Mouse (Mus musculus) midbrain, embryonic 16.5 days (tissue): ENCODE data around the gene Sel1l3. TPM values are rescaled to one million over a fixed set of nuclear protein-coding genes. Genes with fewer than 3 reads are reported as not detected.

Source experiments
- ATAC-seq: fragments of 200-750 bp; cut with Nextera tagmentation; 2 replicates; pipeline ENCODE4 v1.8.0; 2017; ENCODE audit warnings: moderate TSS enrichment
- H3K27ac ChIP-seq: fragments of 300-500 bp; sonication (generic); 2 replicates; pipeline ENCODE4 v1.5.1; 2014; ENCODE audit warnings: mild to moderate bottlenecking, low read length, mixed read lengths
- H3K27me3 ChIP-seq: fragments of 300-500 bp; sonication (generic); 2 replicates; pipeline ENCODE4 v1.6.1; 2014; ENCODE audit warnings: low read depth, low read length, mixed read lengths; ENCODE audit not compliant: control insufficient read depth, insufficient read depth
- H3K36me3 ChIP-seq: fragments of 300-500 bp; sonication (generic); 2 replicates; pipeline ENCODE4 v1.6.1; 2014; ENCODE audit warnings: mild to moderate bottlenecking, low read length, moderate library complexity, mixed read lengths; ENCODE audit not compliant: control insufficient read depth, insufficient read depth
- H3K4me1 ChIP-seq: fragments of 300-500 bp; sonication (generic); 2 replicates; pipeline ENCODE4 v1.6.1; 2014; ENCODE audit warnings: mild to moderate bottlenecking, low read length, mixed read lengths; ENCODE audit not compliant: control insufficient read depth, insufficient read depth
- H3K4me2 ChIP-seq: fragments of 300-500 bp; sonication (generic); 2 replicates; pipeline ENCODE4 v1.6.1; 2014; ENCODE audit warnings: mild to moderate bottlenecking, low read length, mixed read lengths
- H3K4me3 ChIP-seq: fragments of 300-500 bp; sonication (generic); 2 replicates; pipeline ENCODE4 v1.5.1; 2014; ENCODE audit warnings: low read depth, mild to moderate bottlenecking, low read length, moderate library complexity, mixed read lengths
- H3K9ac ChIP-seq: fragments of 300-500 bp; sonication (generic); 2 replicates; pipeline ENCODE4 v1.6.1; 2014; ENCODE audit warnings: low read depth, low read length, mixed read lengths
- H3K9me3 ChIP-seq: fragments of 300-500 bp; sonication (generic); replicated peaks from 2 replicates; pipeline ENCODE4 v1.6.1; 2014; ENCODE audit warnings: mild to moderate bottlenecking, low read length, mixed read lengths; ENCODE audit not compliant: control insufficient read depth, poor library complexity, severe bottlenecking
- WGBS: fragments of 180-500 bp; shearing (Covaris S2); extraction: QIAGEN DNeasy Blood & Tissue Kit; methylation state at CpG from one replicate; pipeline ENCODE4 v1.1.7; 2014; 5-methylcytosine and 5-hydroxymethylcytosine counted together
- polyA plus RNA-seq: library from polyadenylated mRNA; unstranded; fragments of >200 nt; fragmentation: Nextera tagmentation; extraction: Ambion mirVana; gene quantifications from 2 replicates; pipeline ENCODE4 v1.2.1, GENCODE M21; 2015

The Sel1l3 gene
- polyA plus RNA-seq, 1 experiment from 2014 or later, result 7.3 TPM

- no peaks in the 10 kb centered on the region for H3K27me3 ChIP-seq
- ATAC-seq, result no peak
- WGBS, result 83% methylated on average over 4 of the region's 4 CpGs
- H3K4me1 ChIP-seq, result 0 out of 2 replicates have a peak, but pooled peaks cover 2% of the 10 kb centered on the region
- no peak overlapping the region for H3K4me3 ChIP-seq
- H3K9me3 ChIP-seq, result peaks cover 3% of the 10 kb centered on the region; the same call in 1 of the 2 replicates
- H3K4me2 ChIP-seq, result no peak overlapping the region
- 0 out of 2 replicates have a peak, but pooled peaks cover 4% of the 10 kb centered on the region for H3K36me3 ChIP-seq
- no peak overlapping the region for H3K9ac ChIP-seq
- H3K27ac ChIP-seq, result no peak overlapping the region
Measured at GRCm38 (mm10) chr5:53147418-53147817, 66.3 kb downstream of the Sel1l3 start.

- no peak overlapping the region for H3K4me3 ChIP-seq
- no peak overlapping the region for H3K4me2 ChIP-seq
- H3K9ac ChIP-seq, result no peak overlapping the region
- H3K27me3 ChIP-seq, result no peaks in the 10 kb centered on the region
- peaks cover 3% of the 10 kb centered on the region; the same call in 1 of the 2 replicates for H3K9me3 ChIP-seq
- 79% methylated on average over 4 of the region's 4 CpGs for WGBS
- ATAC-seq, result no peak
- 0 out of 2 replicates have a peak, but pooled peaks cover 2% of the 10 kb centered on the region for H3K4me1 ChIP-seq
- H3K36me3 ChIP-seq, result 0 out of 2 replicates have a peak, but pooled peaks cover 4% of the 10 kb centered on the region
- no peak overlapping the region for H3K27ac ChIP-seq
Measured at GRCm38 (mm10) chr5:53146684-53147061, 67.1 kb downstream of the Sel1l3 start.

GRCm38 (mm10) chr5:53146049-53146683, 67.6 kb downstream of the Sel1l3 start:
- WGBS, result 29% methylated on average over 10 of the region's 10 CpGs
- ATAC-seq, result 0 out of 2 replicates have a peak, but pooled peaks have one; percentile 32
- Histone ChIP-seq H3K4me3 (no peak overlapping the region), H3K27ac (no peak overlapping the region), H3K9me3 (peaks cover 3% of the 10 kb centered on the region; the same call in 1 of the 2 replicates), H3K4me2 (no peak overlapping the region), H3K9ac (no peak overlapping the region), H3K36me3 (0 out of 2 replicates have a peak, but pooled peaks cover 4% of the 10 kb centered on the region), H3K27me3 (no peaks in the 10 kb centered on the region), H3K4me1 (no peaks in the 10 kb centered on the region)

- Histone ChIP-seq H3K9ac (no peak overlapping the region), H3K4me2 (no peak overlapping the region), H3K4me3 (no peak overlapping the region), H3K4me1 (peaks cover 6% of the 10 kb centered on the region; the same call in 1 of the 2 replicates), H3K36me3 (0 out of 2 replicates have a peak, but pooled peaks cover 4% of the 10 kb centered on the region), H3K9me3 (peaks cover 3% of the 10 kb centered on the region; the same call in 1 of the 2 replicates), H3K27me3 (no peaks in the 10 kb centered on the region), H3K27ac (no peak overlapping the region)
- ATAC-seq, result no peak
- 84% methylated on average over 5 of the region's 5 CpGs for WGBS
Measured at GRCm38 (mm10) chr5:53142587-53142986, 71.1 kb downstream of the Sel1l3 start.

GRCm38 (mm10) chr5:53140158-53140927, 73.4 kb downstream of the Sel1l3 start:
- Histone ChIP-seq H3K27ac (no peak overlapping the region), H3K4me2 (no peak overlapping the region), H3K27me3 (no peaks in the 10 kb centered on the region), H3K4me3 (no peak overlapping the region), H3K9me3 (peaks cover 3% of the 10 kb centered on the region; the same call in 1 of the 2 replicates), H3K36me3 (0 out of 2 replicates have a peak, but pooled peaks cover 4% of the 10 kb centered on the region), H3K9ac (no peak overlapping the region), H3K4me1 (peaks cover 6% of the 10 kb centered on the region; the same call in 1 of the 2 replicates)
- WGBS, result 94% methylated on average over 8 of the region's 8 CpGs
- no peak for ATAC-seq

- Histone ChIP-seq H3K4me3 (no peak overlapping the region), H3K36me3 (0 out of 2 replicates have a peak, but pooled peaks cover 4% of the 10 kb centered on the region), H3K27ac (no peak overlapping the region), H3K4me1 (peaks cover 6% of the 10 kb centered on the region; the same call in 1 of the 2 replicates), H3K9ac (no peak overlapping the region), H3K9me3 (peaks cover under 1% of the 10 kb centered on the region; the same call in 1 of the 2 replicates), H3K4me2 (no peak overlapping the region), H3K27me3 (no peaks in the 10 kb centered on the region)
- 0 out of 2 replicates have a peak, but pooled peaks have one; percentile 14 for ATAC-seq
- WGBS, result 22% methylated on average over 11 of the region's 11 CpGs
Measured at GRCm38 (mm10) chr5:53139566-53139965, 74.2 kb downstream of the Sel1l3 start.

GRCm38 (mm10) chr5:53139140-53139539, 74.6 kb downstream of the Sel1l3 start:
- Histone ChIP-seq H3K9me3 (no peaks in the 10 kb centered on the region), H3K9ac (no peak overlapping the region), H3K4me3 (no peak overlapping the region), H3K4me1 (peaks cover 6% of the 10 kb centered on the region; the same call in 1 of the 2 replicates), H3K4me2 (no peak overlapping the region), H3K36me3 (0 out of 2 replicates have a peak, but pooled peaks cover 4% of the 10 kb centered on the region), H3K27me3 (no peaks in the 10 kb centered on the region), H3K27ac (no peak overlapping the region)
- WGBS, result 21% methylated on average over 4 of the region's 4 CpGs
- 0 out of 2 replicates have a peak, but pooled peaks have one; percentile 16 for ATAC-seq

- H3K27me3 ChIP-seq, result no peaks in the 10 kb centered on the region
- no peak overlapping the region for H3K4me3 ChIP-seq
- H3K4me2 ChIP-seq, result no peak overlapping the region
- no peak for ATAC-seq
- no peaks in the 10 kb centered on the region for H3K9me3 ChIP-seq
- no peaks in the 10 kb centered on the region for H3K36me3 ChIP-seq
- peaks cover 6% of the 10 kb centered on the region; the same call in 1 of the 2 replicates for H3K4me1 ChIP-seq
- WGBS, result 72% methylated on average over 8 of the region's 8 CpGs
- H3K27ac ChIP-seq, result no peak overlapping the region
- H3K9ac ChIP-seq, result no peak overlapping the region
Measured at GRCm38 (mm10) chr5:53138025-53138424, 75.7 kb downstream of the Sel1l3 start.
